Mouse (Mus musculus): ENCODE results near the gene Celf1.

- TF ChIP-seq POLR2A (IDR thresholded peaks at IDR 0.05; ENCODE audit: insufficient read length, low read depth) (no peak), CEBPB (IDR thresholded peaks at IDR 0.05; ENCODE audit: insufficient read depth, poor library complexity, severe bottlenecking) (no peak), MYOG (IDR thresholded peaks at IDR 0.05; ENCODE audit: control insufficient read depth in 1 of 3, insufficient read depth in 1 of 3, insufficient read length in 2 of 3, low read depth in 2 of 3) (no peak), TCF12 (IDR thresholded peaks at IDR 0.05; ENCODE audit: insufficient read depth, poor library complexity, severe bottlenecking) (no peak), E2F4 (IDR thresholded peaks at IDR 0.05; ENCODE audit: insufficient read depth) (no peak), POLR2AphosphoS2 (IDR thresholded peaks at IDR 0.05; ENCODE audit: insufficient read length, low read depth) (no peak), MAX (IDR thresholded peaks at IDR 0.05; ENCODE audit: low read depth) (no peak)
Measured at GRCm38 (mm10) chr2:91013881-91014280, 73.7 kb downstream of the Celf1 start.

All from myocyte (in vitro differentiated cells).